Mouse (Mus musculus): ENCODE results near the gene Slamf1.
"Not testable (repeated sequence)": the region's sequence is repeated elsewhere in the genome, so short reads cannot be mapped to it uniquely, and the experiment has no call there.

DNA sequence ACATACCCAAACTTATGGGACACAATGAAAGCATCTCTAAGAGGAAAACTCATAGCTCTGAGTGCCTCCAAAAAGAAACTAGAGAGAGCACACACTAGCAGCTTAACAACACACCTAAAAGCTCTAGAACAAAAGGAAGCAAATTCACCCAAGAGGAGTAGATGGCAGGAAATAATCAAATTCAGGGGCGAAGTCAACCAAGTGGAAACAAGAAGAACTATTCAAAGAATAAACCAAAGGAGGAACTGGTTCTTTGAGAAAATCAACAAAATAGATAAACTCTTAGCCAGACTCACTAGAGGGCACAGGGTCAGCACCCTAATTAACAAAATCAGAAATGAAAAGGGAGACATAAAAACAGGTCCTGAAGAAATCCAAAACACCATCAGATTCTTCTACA, 44.1 kb downstream of the Slamf1 start:
- TF ChIP-seq POLR2A (IDR thresholded peaks at IDR 0.05; ENCODE audit: control insufficient read depth in 1 of 2, insufficient read depth in 1 of 2, low read depth in 1 of 2, low read length in 2 of 2, poor library complexity in 1 of 2); ETS1 (IDR thresholded peaks at IDR 0.05; ENCODE audit: low read depth, low read length); JUND (IDR thresholded peaks at IDR 0.05; ENCODE audit: low read depth, low read length): not testable (repeated sequence)

Measured in MEL (cell line).